In the genomic region with DNA sequence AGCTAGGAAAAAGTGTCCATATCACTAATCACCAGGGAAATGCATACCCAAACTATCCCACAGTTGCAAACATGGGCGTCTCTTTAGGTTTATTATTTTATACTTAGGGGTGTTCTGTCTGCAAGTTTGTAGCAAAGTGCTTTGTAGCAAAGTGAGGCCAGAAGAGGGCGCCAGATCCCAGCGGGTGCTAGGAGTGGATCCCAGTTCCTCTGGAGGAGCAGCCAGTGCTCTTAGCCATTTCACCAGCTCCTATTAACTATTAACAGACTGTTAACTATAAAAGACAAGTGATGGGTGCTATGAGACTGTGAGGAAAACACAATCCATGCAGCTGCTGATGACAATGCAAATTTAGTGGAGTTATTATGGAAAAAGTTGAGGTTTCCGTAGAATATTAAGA, we compare ENCODE assay signal across 9 mouse cellular contexts. TPM values are rescaled to one million over a fixed set of nuclear protein-coding genes. Genes with fewer than 3 reads are reported as not detected.
DNase-seq lines count a peak whose midpoint lies in the region; ATAC-seq and TF ChIP-seq lines count a peak whose summit lies in the region.
"Had no signal": no experiment of that assay in that cellular context is flagged by ENCODE, and none has a peak within 500 bp of the region (broad histone marks: within the 10 kb centered on the region; RNA-seq: fewer than 3 reads in every experiment).

No protein-coding gene starts in this region.

- TF ChIP-seq POLR2A in brain, embryonic 14.5 days (IDR thresholded peaks at IDR 0.05; ENCODE audit: borderline replicate concordance, extremely low read depth, insufficient read depth, insufficient read length, poor library complexity, severe bottlenecking): no peak

- ATAC-seq in heart, embryonic 11.5 days (replicated peaks; ENCODE audit: insufficient number of reproducible peaks, low FRiP score, low TSS enrichment): no peak
- peak; percentile 66 for ATAC-seq in intestine, embryonic 15.5 days
- ATAC-seq in monocyte, adult 5-6 weeks (replicated peaks; ENCODE audit: insufficient number of reproducible peaks, low FRiP score, low TSS enrichment, poor library complexity, severe bottlenecking): peak; percentile 89
- no peak for ATAC-seq in stomach, postnatal 0 days (ENCODE audit: low FRiP score, low TSS enrichment)

- peak; percentile 85 for TF ChIP-seq CTCF in brain, embryonic 14.5 days (IDR thresholded peaks at IDR 0.05; ENCODE audit: borderline replicate concordance, extremely low read depth, insufficient read depth, insufficient read length)
- TF ChIP-seq CTCF in stomach, postnatal 0 days (IDR thresholded peaks at IDR 0.05; ENCODE audit: low read depth): peak; percentile 92

- no peak overlapping the region for H3K4me2 ChIP-seq in heart, embryonic 11.5 days
- H3K4me2 ChIP-seq in intestine, embryonic 15.5 days (replicated peaks): no peak overlapping the region
- H3K4me2 ChIP-seq in stomach, postnatal 0 days (replicated peaks; ENCODE audit: low read depth): no peak overlapping the region

- no peak overlapping the region for H3K4me3 ChIP-seq in heart, embryonic 11.5 days (ENCODE audit: low read depth, low read length)
- no peak overlapping the region for H3K4me3 ChIP-seq in intestine, embryonic 15.5 days (replicated peaks)
- no peak overlapping the region for H3K4me3 ChIP-seq in stomach, postnatal 0 days (ENCODE audit: low read depth, low read length)

- 24% methylated on average over 4 of the region's 4 CpGs for WGBS in heart, embryonic 11.5 days (ENCODE audit: insufficient replicate concordance)
- WGBS in intestine, embryonic 15.5 days: 19% methylated on average over 4 of the region's 4 CpGs
- WGBS in stomach, postnatal 0 days: 20% methylated on average over 4 of the region's 4 CpGs

- no peak for TF ChIP-seq EP300 in stomach, postnatal 0 days (optimal IDR thresholded peaks at IDR 0.05)

- no peaks in the 10 kb centered on the region for H3K9me3 ChIP-seq in heart, embryonic 11.5 days (replicated peaks; ENCODE audit: control insufficient read depth, low read length)
- H3K9me3 ChIP-seq in intestine, embryonic 15.5 days: no peaks in the 10 kb centered on the region
- no peaks in the 10 kb centered on the region for H3K9me3 ChIP-seq in stomach, postnatal 0 days (ENCODE audit: control insufficient read depth, low read length)

- H3K9ac ChIP-seq in heart, embryonic 11.5 days (ENCODE audit: low read depth, low read length): no peak overlapping the region
- no peak overlapping the region for H3K9ac ChIP-seq in intestine, embryonic 15.5 days
- H3K9ac ChIP-seq in stomach, postnatal 0 days (ENCODE audit: low read length): no peak overlapping the region

- H3K27me3 ChIP-seq in heart, embryonic 11.5 days (ENCODE audit: control insufficient read depth, insufficient read depth, low read length): no peaks in the 10 kb centered on the region
- H3K27me3 ChIP-seq in intestine, embryonic 15.5 days (replicated peaks): no peaks in the 10 kb centered on the region
- H3K27me3 ChIP-seq in stomach, postnatal 0 days (ENCODE audit: control insufficient read depth, insufficient read depth, low read length): no peaks in the 10 kb centered on the region

- peak; percentile 96 for DNase-seq in heart, adult 11 months
- DNase-seq in brain, embryonic 14.5 days (ENCODE audit: low read depth): peak; percentile 76
- DNase-seq in forelimb bud, embryonic 11.5 days (ENCODE audit: low read depth, low spot score): peak; percentile 61
- DNase-seq in left cerebral cortex, adult 8-10 months (ENCODE audit: low spot score in 2 of 2): peak; percentile 29 to 80
- DNase-seq in stomach, postnatal 0 days (ENCODE audit: low spot score): peak; percentile 84

- H3K27ac ChIP-seq in heart, embryonic 11.5 days (ENCODE audit: low read depth, low read length): no peak overlapping the region
- H3K27ac ChIP-seq in intestine, embryonic 15.5 days: no peak overlapping the region
- no peak overlapping the region for H3K27ac ChIP-seq in stomach, postnatal 0 days (replicated peaks)

- no peaks in the 10 kb centered on the region for H3K4me1 ChIP-seq in heart, embryonic 11.5 days (ENCODE audit: control insufficient read depth, insufficient read depth, low read length)
- no peaks in the 10 kb centered on the region for H3K4me1 ChIP-seq in intestine, embryonic 15.5 days (replicated peaks)
- no peaks in the 10 kb centered on the region for H3K4me1 ChIP-seq in stomach, postnatal 0 days (replicated peaks; ENCODE audit: control insufficient read depth, insufficient read depth)

- H3K36me3 ChIP-seq in heart, embryonic 11.5 days (ENCODE audit: control insufficient read depth, insufficient read depth, low read length): no peaks in the 10 kb centered on the region
- H3K36me3 ChIP-seq in intestine, embryonic 15.5 days: no peaks in the 10 kb centered on the region
- H3K36me3 ChIP-seq in stomach, postnatal 0 days (ENCODE audit: control insufficient read depth, insufficient read depth, low read length): no peaks in the 10 kb centered on the region

RNA-seq across cellular contexts. Expression of gene Nxpe5, which starts 3.6 kb away (rescaled TPM):
- polyA plus RNA-seq in heart, embryonic 11.5 days (2014; fragmentation: Nextera tagmentation; extraction: Ambion mirVana): not detected in 2 replicates
- 0.03 and 0.04 TPM in 2 replicates for polyA plus RNA-seq in brain, embryonic 14.5 days (2012; rRNA removed)
- polyA plus RNA-seq in intestine, embryonic 15.5 days (2015; fragmentation: Nextera tagmentation; extraction: Ambion mirVana): not detected in 2 replicates
- under 1 TPM in 3 of 4 experiments, not detected in 1; 0.19 to 0.23 (median 0.22) TPM for total RNA-seq in left cerebral cortex, adult 8-10 months (2022)
- total RNA-seq in monocyte, adult 5-6 weeks (2017): 0.48 TPM in 1 of 3 replicates, not detected in the others
- polyA plus RNA-seq in stomach, postnatal 0 days (2015; fragmentation: Nextera tagmentation; extraction: Ambion mirVana): 0.10 and 0.11 TPM in 2 replicates
- polyA plus RNA-seq: stomach, embryonic 14.5 days had no signal

RNA-seq across cellular contexts. Expression of gene Mblac1, which starts 28.0 kb away (rescaled TPM):
- 4.5 and 5.9 TPM in 2 replicates for polyA plus RNA-seq in heart, embryonic 11.5 days (2014; fragmentation: Nextera tagmentation; extraction: Ambion mirVana)
- polyA plus RNA-seq in brain, embryonic 14.5 days (2012; rRNA removed): 10.3 and 11.8 TPM in 2 replicates
- polyA plus RNA-seq in intestine, embryonic 15.5 days (2015; fragmentation: Nextera tagmentation; extraction: Ambion mirVana): 7.5 TPM in 2 replicates
- 1 to 10 TPM; 7.4 to 9.1 (median 8.5) TPM for total RNA-seq in left cerebral cortex, adult 8-10 months (2022)
- total RNA-seq in monocyte, adult 5-6 weeks (2017): 1.1 TPM in 1 of 3 replicates, not detected in the others
- polyA plus RNA-seq in stomach, postnatal 0 days (2015; fragmentation: Nextera tagmentation; extraction: Ambion mirVana): 6.7 and 7.0 TPM in 2 replicates

RNA-seq across cellular contexts. Expression of gene Lamtor4, which starts 33.2 kb away (rescaled TPM):
- 71.8 and 74.4 TPM in 2 replicates for polyA plus RNA-seq in heart, embryonic 11.5 days (2014; fragmentation: Nextera tagmentation; extraction: Ambion mirVana)
- polyA plus RNA-seq in brain, embryonic 14.5 days (2012; rRNA removed): 120 and 151 TPM in 2 replicates
- polyA plus RNA-seq in intestine, embryonic 15.5 days (2015; fragmentation: Nextera tagmentation; extraction: Ambion mirVana): 80.6 and 90.1 TPM in 2 replicates
- 10 to 100 TPM; 50.8 to 61.6 (median 55.1) TPM for total RNA-seq in left cerebral cortex, adult 8-10 months (2022)
- 40.8 to 59.6 TPM (median 40.9 TPM) in 3 replicates for total RNA-seq in monocyte, adult 5-6 weeks (2017)
- 88.3 and 91.0 TPM in 2 replicates for polyA plus RNA-seq in stomach, postnatal 0 days (2015; fragmentation: Nextera tagmentation; extraction: Ambion mirVana)

RNA-seq across cellular contexts. Expression of gene Cnpy4, which starts 34.8 kb away (rescaled TPM):
- 31.7 and 33.7 TPM in 2 replicates for polyA plus RNA-seq in heart, embryonic 11.5 days (2014; fragmentation: Nextera tagmentation; extraction: Ambion mirVana)
- 20.6 and 22.7 TPM in 2 replicates for polyA plus RNA-seq in brain, embryonic 14.5 days (2012; rRNA removed)
- polyA plus RNA-seq in intestine, embryonic 15.5 days (2015; fragmentation: Nextera tagmentation; extraction: Ambion mirVana): 37.0 and 38.8 TPM in 2 replicates
- total RNA-seq in left cerebral cortex, adult 8-10 months (2022): 10 to 100 TPM; 11.7 to 14.7 (median 12.5) TPM
- total RNA-seq in monocyte, adult 5-6 weeks (2017): 38.5 to 45.5 TPM (median 43.7 TPM) in 3 replicates
- 18.6 and 20.0 TPM in 2 replicates for polyA plus RNA-seq in stomach, postnatal 0 days (2015; fragmentation: Nextera tagmentation; extraction: Ambion mirVana)

RNA-seq across cellular contexts. Expression of gene Taf6, which starts 34.9 kb away (rescaled TPM):
- 82.8 and 85.2 TPM in 2 replicates for polyA plus RNA-seq in heart, embryonic 11.5 days (2014; fragmentation: Nextera tagmentation; extraction: Ambion mirVana)
- 89.7 and 128 TPM in 2 replicates for polyA plus RNA-seq in brain, embryonic 14.5 days (2012; rRNA removed)
- polyA plus RNA-seq in intestine, embryonic 15.5 days (2015; fragmentation: Nextera tagmentation; extraction: Ambion mirVana): 67.8 and 70.0 TPM in 2 replicates
- total RNA-seq in left cerebral cortex, adult 8-10 months (2022): 10 to 100 TPM; 34.6 to 42.1 (median 38.8) TPM
- 14.3 to 27.3 TPM (median 19.1 TPM) in 3 replicates for total RNA-seq in monocyte, adult 5-6 weeks (2017)
- 27.1 and 27.7 TPM in 2 replicates for polyA plus RNA-seq in stomach, postnatal 0 days (2015; fragmentation: Nextera tagmentation; extraction: Ambion mirVana)

Comparison
In these comparisons a context has a peak if more than half of its experiments do, and no peak if none do; other contexts are left out.
1. ATAC-seq: peak in intestine, embryonic 15.5 days (single experiment) and monocyte, adult 5-6 weeks (single experiment); none in heart, embryonic 11.5 days (single experiment) and stomach, postnatal 0 days (single experiment).
2. Peak in every context shown above with its lines, with median percentiles within 50 percentile points of each other: DNase-seq.